27 mouse cellular contexts compared by ENCODE assay signal in genomic region chr9:96228285-96228684, GRCm38 (mm10). TPM values are rescaled to one million over a fixed set of nuclear protein-coding genes. Genes with fewer than 3 reads are reported as not detected.
DNase-seq lines count a peak whose midpoint lies in the region; ATAC-seq and TF ChIP-seq lines count a peak whose summit lies in the region.
"Had no signal": no experiment of that assay in that cellular context is flagged by ENCODE, and none has a peak within 500 bp of the region (broad histone marks: within the 10 kb centered on the region; RNA-seq: fewer than 3 reads in every experiment).

No protein-coding gene starts in this region.

- H3K9ac ChIP-seq in liver, embryonic 14.5 days (replicated peaks): no peak overlapping the region
- no peak overlapping the region for H3K9ac ChIP-seq in liver, postnatal 0 days (replicated peaks)
- H3K9ac ChIP-seq: embryonic facial prominence, embryonic 12.5 days; embryonic facial prominence, embryonic 15.5 days; forebrain, embryonic 12.5 days; forebrain, embryonic 15.5 days; heart, embryonic 12.5 days; heart, embryonic 15.5 days; hindbrain, embryonic 14.5 days had no signal

- no peak overlapping the region for H3K27ac ChIP-seq in liver, embryonic 14.5 days
- no peak overlapping the region for H3K27ac ChIP-seq in liver, postnatal 0 days (ENCODE audit: low read depth)
- H3K27ac ChIP-seq: embryonic facial prominence, embryonic 12.5 days; embryonic facial prominence, embryonic 15.5 days; forebrain, embryonic 12.5 days; forebrain, embryonic 15.5 days; heart, embryonic 15.5 days; hindbrain, embryonic 14.5 days; hindbrain, postnatal 0 days had no signal

- peak; percentile 50; the same call in 1 of the 2 replicates for ATAC-seq in liver, embryonic 14.5 days (ENCODE audit: insufficient read depth)
- ATAC-seq in liver, postnatal 0 days: no peak
- ATAC-seq in erythroblast, adult 5-6 weeks (replicated peaks; ENCODE audit: low FRiP score, poor library complexity, severe bottlenecking): peak; percentile 71; the same call in 1 of the 2 replicates
- ATAC-seq in megakaryocyte progenitor cell, adult 5-6 weeks (replicated peaks; ENCODE audit: poor library complexity): 0 out of 2 replicates have a peak, but pooled peaks have one; percentile 44
- ATAC-seq: CD4-positive, CD25-positive, alpha-beta regulatory T cell, adult 4 months; forebrain, embryonic 15.5 days; hindbrain, postnatal 0 days; Patski had no signal

- no peak for TF ChIP-seq EP300 in liver, embryonic 14.5 days (IDR thresholded peaks at IDR 0.05; ENCODE audit: low read depth)
- no peak for TF ChIP-seq EP300 in liver, postnatal 0 days (IDR thresholded peaks at IDR 0.05; ENCODE audit: low read depth)

- H3K4me3 ChIP-seq in liver, embryonic 14.5 days (ENCODE audit: insufficient read depth in 1 of 2, low read depth in 2 of 2, low read length in 2 of 2): no peak overlapping the region
- no peak overlapping the region for H3K4me3 ChIP-seq in liver, postnatal 0 days (ENCODE audit: low read depth, low read length)
- H3K4me3 ChIP-seq: embryonic facial prominence, embryonic 12.5 days; embryonic facial prominence, embryonic 15.5 days; erythroblast, embryonic 14.5 days; forebrain, embryonic 12.5 days; forebrain, embryonic 15.5 days; heart, embryonic 12.5 days; heart, embryonic 15.5 days had no signal

- H3K4me1 ChIP-seq in liver, embryonic 14.5 days (replicated peaks; ENCODE audit: control insufficient read depth in 2 of 2, insufficient read depth in 2 of 2, low read length in 1 of 2): peaks cover 0 to 4% of the 10 kb centered on the region in 2 experiments; a peak in 2 of 4 replicates
- no peaks in the 10 kb centered on the region for H3K4me1 ChIP-seq in liver, postnatal 0 days (ENCODE audit: insufficient read depth)
- H3K4me1 ChIP-seq: embryonic facial prominence, embryonic 12.5 days; forebrain, embryonic 12.5 days; forebrain, embryonic 15.5 days had no signal

- TF ChIP-seq CTCF in liver, embryonic 14.5 days (IDR thresholded peaks at IDR 0.05; ENCODE audit: low read depth): no peak
- TF ChIP-seq CTCF in liver, postnatal 0 days (IDR thresholded peaks at IDR 0.05; ENCODE audit: low read depth): no peak

- no peak overlapping the region for H3K4me2 ChIP-seq in liver, embryonic 14.5 days (ENCODE audit: low read depth)
- no peak overlapping the region for H3K4me2 ChIP-seq in liver, postnatal 0 days (ENCODE audit: low read depth, low read length)
- H3K4me2 ChIP-seq: embryonic facial prominence, embryonic 12.5 days; embryonic facial prominence, embryonic 15.5 days; forebrain, embryonic 12.5 days; forebrain, embryonic 15.5 days; heart, embryonic 12.5 days; heart, embryonic 15.5 days; hindbrain, embryonic 14.5 days had no signal

- H3K27me3 ChIP-seq in liver, embryonic 14.5 days (ENCODE audit: control insufficient read depth, insufficient read depth, low read length): no peaks in the 10 kb centered on the region
- no peaks in the 10 kb centered on the region for H3K27me3 ChIP-seq in liver, postnatal 0 days (ENCODE audit: insufficient read depth, low read length)
- H3K27me3 ChIP-seq: embryonic facial prominence, embryonic 12.5 days; embryonic facial prominence, embryonic 15.5 days; forebrain, embryonic 12.5 days; forebrain, embryonic 15.5 days; heart, embryonic 12.5 days; heart, embryonic 15.5 days; Patski had no signal

- no peak for DNase-seq in liver, embryonic 14.5 days (ENCODE audit: low read depth in 3 of 3, low spot score in 3 of 3)
- DNase-seq in liver, postnatal 0 days: no peak
- DNase-seq in kidney, adult 9 months: no peak
- no peak for DNase-seq in cerebellum, postnatal 25 days
- DNase-seq: adrenal gland, postnatal 10 days; adrenal gland, postnatal 36 days; cerebellum, adult 18-20 months; cerebellum, adult 9-10 months; cerebellum, postnatal 14 days; gastrocnemius, postnatal 25 days; heart, adult 18-20 months; heart, postnatal 14 days; heart, postnatal 4 days had no signal

- H3K9me3 ChIP-seq in liver, embryonic 14.5 days (ENCODE audit: control insufficient read depth, low read length): no peaks in the 10 kb centered on the region
- no peaks in the 10 kb centered on the region for H3K9me3 ChIP-seq in liver, postnatal 0 days (ENCODE audit: low read length)
- H3K9me3 ChIP-seq: embryonic facial prominence, embryonic 12.5 days; embryonic facial prominence, embryonic 15.5 days; forebrain, embryonic 12.5 days; forebrain, embryonic 15.5 days; G1E; heart, embryonic 12.5 days; heart, embryonic 15.5 days had no signal

- no peaks in the 10 kb centered on the region for H3K36me3 ChIP-seq in liver, embryonic 14.5 days (replicated peaks; ENCODE audit: control insufficient read depth, insufficient read depth, low read depth)
- no peaks in the 10 kb centered on the region for H3K36me3 ChIP-seq in liver, postnatal 0 days (replicated peaks; ENCODE audit: insufficient read depth, low read length)
- H3K36me3 ChIP-seq: embryonic facial prominence, embryonic 12.5 days; embryonic facial prominence, embryonic 15.5 days; forebrain, embryonic 12.5 days; forebrain, embryonic 15.5 days; G1E; heart, embryonic 12.5 days; heart, embryonic 15.5 days had no signal

RNA-seq across cellular contexts. Expression of gene Tfdp2, which starts 32.2 kb away (rescaled TPM):
- 38.8 and 43.3 TPM in 2 replicates for polyA plus RNA-seq in liver, embryonic 14.5 days (2012; rRNA removed)
- 101 and 106 TPM in 2 replicates for polyA plus RNA-seq in liver, embryonic 14.5 days (2014; fragmentation: Nextera tagmentation; extraction: Ambion mirVana)
- polyA plus RNA-seq in liver, postnatal 0 days (2015; fragmentation: Nextera tagmentation; extraction: Ambion mirVana): 61.7 and 69.0 TPM in 2 replicates
- total RNA-seq in erythroblast, adult 5-6 weeks (2015; ENCODE audit: low replicate concordance): 860 and 983 TPM in 2 replicates
- total RNA-seq in erythroblast, adult 5-6 weeks (2017; ENCODE audit: low replicate concordance): 1,841 and 1,979 TPM in 2 replicates
- 25.2 and 26.1 TPM in 2 replicates for total RNA-seq in megakaryocyte progenitor cell, adult 5-6 weeks (2015)
- total RNA-seq in megakaryocyte progenitor cell, adult 5-6 weeks (2017): 35.0 and 36.6 TPM in 2 replicates

Comparison
In these comparisons a context has a peak if more than half of its experiments do, and no peak if none do; other contexts are left out.
1. RNA of gene Tfdp2, which starts 32.2 kb away (total RNA-seq): 860 to 1,979 TPM in erythroblast, adult 5-6 weeks; 25.2 to 36.6 TPM in megakaryocyte progenitor cell, adult 5-6 weeks; every median in the first group is over 10 times any median in the second.